Mouse (Mus musculus): ENCODE measurements at regions not wholly inside any gene's neighbourhood (a gene's known extent, or its start where the extent isn't known, plus 50 kb on each side); places are given as distances from the start of the nearest gene placed in this dataset.

DNA sequence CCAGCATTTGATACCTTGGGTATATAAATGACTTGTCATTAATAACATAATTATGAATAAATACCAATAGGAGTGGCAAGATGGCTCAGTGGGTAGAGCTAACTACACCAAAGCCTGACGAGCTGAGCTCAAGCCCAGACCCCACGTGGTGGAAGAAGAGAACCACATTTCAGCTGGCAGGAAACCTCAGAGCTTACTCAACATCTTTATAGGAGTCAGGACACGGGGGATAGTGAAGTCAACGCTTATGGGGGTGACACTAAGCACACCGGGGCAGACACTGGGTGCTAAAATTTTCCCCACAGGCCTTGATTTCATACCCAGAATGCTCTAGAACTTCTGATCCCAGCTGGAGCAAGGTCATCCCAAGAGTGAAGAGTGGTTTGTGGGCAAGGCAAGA is 259.3 kb downstream of the Setd4 start:
- Histone ChIP-seq H3K4me3 (ENCODE audit: low read depth, low read length) (no peak overlapping the region), H3K27me3 (ENCODE audit: insufficient read depth, low read length) (peaks cover 22% of the 10 kb centered on the region), H3K36me3 (replicated peaks) (no peaks in the 10 kb centered on the region), H3K4me1 (ENCODE audit: insufficient read depth, low read depth, low read length) (no peaks in the 10 kb centered on the region), H3K9me3 (replicated peaks) (no peaks in the 10 kb centered on the region)
- DNase-seq (ENCODE audit: low spot score) (no peak), ATAC-seq (ENCODE audit: extremely low read depth, insufficient number of reproducible peaks, low FRiP score, poor library complexity, severe bottlenecking) (no peak)
- TF ChIP-seq CTCF (IDR thresholded peaks at IDR 0.05; ENCODE audit: low read depth, low read length) (no peak), POLR2AphosphoS5 (IDR thresholded peaks at IDR 0.05; ENCODE audit: insufficient replicate concordance, low read depth, low read length) (no peak), GATA2 (IDR thresholded peaks at IDR 0.05; ENCODE audit: borderline replicate concordance, low read depth, low read length) (no peak)

DNA sequence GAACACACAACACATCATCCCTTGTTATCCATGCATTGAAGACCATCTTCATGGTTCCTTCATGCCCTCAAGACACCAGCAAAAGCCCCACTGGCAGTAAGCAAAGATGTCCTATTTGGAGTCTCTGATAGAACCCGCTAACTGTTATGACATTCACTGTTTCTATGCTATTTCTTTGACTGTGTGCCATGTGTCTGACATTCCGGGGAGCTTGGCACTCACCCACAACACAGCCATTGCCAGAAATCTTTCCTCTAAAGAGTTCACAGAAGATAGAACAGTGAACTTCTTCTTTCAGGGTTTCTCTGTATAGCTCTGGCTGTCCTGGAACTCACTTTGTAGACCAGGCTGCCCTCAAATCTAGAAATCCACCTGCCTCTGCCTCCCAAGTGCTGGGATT is 261.2 kb downstream of the Setd4 start:
- DNase-seq (ENCODE audit: low spot score) (no peak), ATAC-seq (ENCODE audit: extremely low read depth, insufficient number of reproducible peaks, low FRiP score, poor library complexity, severe bottlenecking) (no peak)
- TF ChIP-seq TAL1 (conservative IDR thresholded peaks at IDR 0.05; ENCODE audit: low read depth, low read length) (no peak), GATA1 (IDR thresholded peaks at IDR 0.05; ENCODE audit: borderline replicate concordance, low read length) (no peak), CTCF (IDR thresholded peaks at IDR 0.05; ENCODE audit: low read depth, low read length) (no peak), GATA2 (IDR thresholded peaks at IDR 0.05; ENCODE audit: borderline replicate concordance, low read depth, low read length) (no peak), POLR2AphosphoS5 (IDR thresholded peaks at IDR 0.05; ENCODE audit: insufficient replicate concordance, low read depth, low read length) (no peak)
- Histone ChIP-seq H3K4me1 (ENCODE audit: insufficient read depth, low read depth, low read length) (no peaks in the 10 kb centered on the region), H3K36me3 (replicated peaks) (no peaks in the 10 kb centered on the region), H3K4me3 (ENCODE audit: low read depth, low read length) (no peak overlapping the region), H3K27me3 (ENCODE audit: insufficient read depth, low read length) (peaks cover 33% of the 10 kb centered on the region), H3K9me3 (replicated peaks) (no peaks in the 10 kb centered on the region)

DNA sequence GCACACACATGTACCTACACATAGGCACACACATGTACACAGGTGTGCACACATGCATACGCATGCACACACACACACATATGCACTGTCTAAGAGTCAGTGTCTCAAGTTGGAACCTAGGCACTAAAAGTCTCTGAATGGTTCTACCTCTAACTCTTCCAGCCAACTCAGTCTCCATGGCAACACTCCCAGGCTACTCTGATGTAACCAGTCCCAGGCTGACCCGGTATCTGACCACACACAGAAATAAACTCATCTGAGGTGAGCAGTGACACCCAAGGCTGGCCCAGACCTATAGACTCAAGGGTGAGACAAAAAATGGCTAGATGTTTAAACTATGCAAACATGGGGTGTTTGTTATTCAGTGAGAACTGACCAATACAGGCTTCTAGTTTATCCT is 262.1 kb downstream of the Setd4 start:
- Histone ChIP-seq H3K36me3 (replicated peaks) (no peaks in the 10 kb centered on the region), H3K4me3 (ENCODE audit: low read depth, low read length) (no peak overlapping the region), H3K27me3 (ENCODE audit: insufficient read depth, low read length) (peaks cover 40% of the 10 kb centered on the region), H3K9me3 (replicated peaks) (no peaks in the 10 kb centered on the region), H3K4me1 (ENCODE audit: insufficient read depth, low read depth, low read length) (no peaks in the 10 kb centered on the region)
- no peak for DNase-seq (ENCODE audit: low spot score)
- ATAC-seq (ENCODE audit: extremely low read depth, insufficient number of reproducible peaks, low FRiP score, poor library complexity, severe bottlenecking), result no peak
- TF ChIP-seq CTCF (IDR thresholded peaks at IDR 0.05; ENCODE audit: low read depth, low read length), result no peak
- no peak for TF ChIP-seq TAL1 (conservative IDR thresholded peaks at IDR 0.05; ENCODE audit: low read depth, low read length)
- TF ChIP-seq POLR2AphosphoS5 (IDR thresholded peaks at IDR 0.05; ENCODE audit: insufficient replicate concordance, low read depth, low read length), result no peak
- no peak for TF ChIP-seq GATA2 (IDR thresholded peaks at IDR 0.05; ENCODE audit: borderline replicate concordance, low read depth, low read length)
- no peak for TF ChIP-seq GATA1 (IDR thresholded peaks at IDR 0.05; ENCODE audit: borderline replicate concordance, low read length)

DNA sequence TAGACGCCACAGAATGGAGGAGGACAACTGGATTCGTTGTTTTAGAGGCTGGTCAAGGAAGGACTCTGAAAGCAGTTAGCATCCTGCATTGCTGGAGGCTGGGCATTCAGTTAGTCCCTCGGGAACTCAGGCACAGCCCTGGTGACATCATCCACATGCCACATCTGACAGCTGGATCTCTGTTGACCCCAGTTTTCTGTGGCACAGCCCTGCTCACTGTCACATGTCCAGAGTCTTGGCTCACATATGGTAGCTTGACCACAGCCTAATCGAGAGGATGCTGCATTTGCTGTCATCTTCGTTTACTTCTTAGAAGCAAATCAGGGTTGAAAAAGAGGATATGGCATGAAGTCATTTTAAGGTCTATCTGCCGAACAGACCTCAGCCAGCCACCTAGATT is 265.1 kb downstream of the Setd4 start:
- H3K27me3 ChIP-seq (ENCODE audit: insufficient read depth, low read length), result peaks cover 47% of the 10 kb centered on the region
- TF ChIP-seq TAL1 (conservative IDR thresholded peaks at IDR 0.05; ENCODE audit: low read depth, low read length) (no peak), GATA1 (IDR thresholded peaks at IDR 0.05; ENCODE audit: borderline replicate concordance, low read length) (no peak), CTCF (IDR thresholded peaks at IDR 0.05; ENCODE audit: low read depth, low read length) (no peak), GATA2 (IDR thresholded peaks at IDR 0.05; ENCODE audit: borderline replicate concordance, low read depth, low read length) (no peak), POLR2AphosphoS5 (IDR thresholded peaks at IDR 0.05; ENCODE audit: insufficient replicate concordance, low read depth, low read length) (no peak)
- DNase-seq (ENCODE audit: low spot score) (no peak), ATAC-seq (ENCODE audit: extremely low read depth, insufficient number of reproducible peaks, low FRiP score, poor library complexity, severe bottlenecking) (no peak)
- H3K36me3 ChIP-seq (replicated peaks), result no peaks in the 10 kb centered on the region
- H3K4me1 ChIP-seq (ENCODE audit: insufficient read depth, low read depth, low read length), result no peaks in the 10 kb centered on the region
- H3K4me3 ChIP-seq (ENCODE audit: low read depth, low read length), result no peak overlapping the region
- H3K9me3 ChIP-seq (replicated peaks), result no peaks in the 10 kb centered on the region

DNA sequence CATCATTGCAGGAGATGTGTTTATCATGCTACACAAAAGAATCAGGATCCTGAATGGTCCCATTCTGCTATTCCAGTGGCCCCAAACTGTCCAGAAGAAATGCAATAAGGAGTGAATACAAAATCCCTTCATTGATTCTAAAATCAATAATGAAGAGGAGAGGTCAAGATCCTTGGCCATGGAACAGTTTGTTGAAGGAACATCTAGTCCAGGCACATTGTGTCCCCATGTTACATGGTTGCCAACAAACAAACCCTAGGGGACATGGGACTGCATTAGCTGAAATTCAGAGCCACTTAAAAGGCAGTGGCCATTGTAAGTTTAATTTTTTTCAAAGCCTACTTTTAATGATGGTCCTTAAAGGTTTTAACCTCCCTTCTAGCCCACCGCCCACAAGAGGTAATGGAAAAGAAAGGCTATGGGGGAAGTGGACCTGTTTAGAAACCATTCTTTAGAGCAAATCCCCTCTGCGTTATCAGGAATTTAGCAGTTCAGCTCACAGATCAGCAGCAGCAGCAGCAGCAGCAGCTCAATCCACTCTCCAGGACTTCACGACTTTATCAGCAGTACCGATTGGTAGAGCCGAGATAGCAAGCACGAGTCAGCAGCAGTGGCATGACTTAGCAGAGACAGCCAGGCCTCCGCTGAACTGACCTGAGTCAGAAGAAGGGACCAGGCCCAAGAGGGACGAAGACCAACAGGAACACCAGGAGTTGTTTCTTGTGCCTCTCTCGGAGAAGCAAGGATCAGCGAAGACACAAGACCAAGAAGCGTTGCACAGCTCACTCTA is 268.3 kb downstream of the Setd4 start:
- DNase-seq (ENCODE audit: low spot score), result no peak

DNA sequence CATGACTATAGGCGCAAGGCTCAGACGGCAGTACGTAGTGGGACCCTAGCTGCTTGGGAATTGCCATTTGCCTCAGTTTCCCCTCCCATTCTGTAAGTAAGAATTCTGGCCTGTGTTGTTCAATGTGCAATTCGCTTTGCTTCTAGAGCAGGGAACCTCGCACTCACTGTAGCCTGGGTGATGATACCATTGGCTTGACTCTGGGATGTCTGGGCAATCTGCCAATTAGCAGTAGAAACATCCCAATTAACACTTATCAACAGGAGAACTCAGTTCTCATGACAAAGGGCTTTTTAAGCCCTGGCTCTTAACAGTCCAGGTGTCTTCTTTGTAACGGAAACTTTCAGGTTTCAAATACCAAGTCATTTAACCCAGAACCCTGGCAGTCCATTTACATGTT is 270.2 kb downstream of the Setd4 start:
- Histone ChIP-seq H3K27me3 (ENCODE audit: insufficient read depth, low read length) (peaks cover 44% of the 10 kb centered on the region), H3K9me3 (replicated peaks) (no peaks in the 10 kb centered on the region), H3K4me3 (ENCODE audit: low read depth, low read length) (no peak overlapping the region), H3K36me3 (replicated peaks) (no peaks in the 10 kb centered on the region), H3K4me1 (ENCODE audit: insufficient read depth, low read depth, low read length) (no peaks in the 10 kb centered on the region)
- ATAC-seq (ENCODE audit: extremely low read depth, insufficient number of reproducible peaks, low FRiP score, poor library complexity, severe bottlenecking) (no peak), DNase-seq (ENCODE audit: low spot score) (no peak)
- TF ChIP-seq GATA2 (IDR thresholded peaks at IDR 0.05; ENCODE audit: borderline replicate concordance, low read depth, low read length), result no peak
- no peak for TF ChIP-seq TAL1 (conservative IDR thresholded peaks at IDR 0.05; ENCODE audit: low read depth, low read length)
- no peak for TF ChIP-seq POLR2AphosphoS5 (IDR thresholded peaks at IDR 0.05; ENCODE audit: insufficient replicate concordance, low read depth, low read length)
- no peak for TF ChIP-seq CTCF (IDR thresholded peaks at IDR 0.05; ENCODE audit: low read depth, low read length)
- TF ChIP-seq GATA1 (IDR thresholded peaks at IDR 0.05; ENCODE audit: borderline replicate concordance, low read length), result no peak

More for the DNA sequence above, 268.3 kb downstream of the Setd4 start:
- Histone ChIP-seq H3K27me3 (ENCODE audit: insufficient read depth, low read length) (peaks cover 42% of the 10 kb centered on the region), H3K4me1 (ENCODE audit: insufficient read depth, low read depth, low read length) (no peaks in the 10 kb centered on the region), H3K36me3 (replicated peaks) (no peaks in the 10 kb centered on the region), H3K4me3 (ENCODE audit: low read depth, low read length) (no peak overlapping the region), H3K9me3 (replicated peaks) (no peaks in the 10 kb centered on the region)
- no peak for ATAC-seq (ENCODE audit: extremely low read depth, insufficient number of reproducible peaks, low FRiP score, poor library complexity, severe bottlenecking)
- TF ChIP-seq GATA2 (IDR thresholded peaks at IDR 0.05; ENCODE audit: borderline replicate concordance, low read depth, low read length) (no peak), GATA1 (IDR thresholded peaks at IDR 0.05; ENCODE audit: borderline replicate concordance, low read length) (no peak), TAL1 (conservative IDR thresholded peaks at IDR 0.05; ENCODE audit: low read depth, low read length) (no peak), POLR2AphosphoS5 (IDR thresholded peaks at IDR 0.05; ENCODE audit: insufficient replicate concordance, low read depth, low read length) (no peak), CTCF (IDR thresholded peaks at IDR 0.05; ENCODE audit: low read depth, low read length) (no peak)
